In the genomic region with DNA sequence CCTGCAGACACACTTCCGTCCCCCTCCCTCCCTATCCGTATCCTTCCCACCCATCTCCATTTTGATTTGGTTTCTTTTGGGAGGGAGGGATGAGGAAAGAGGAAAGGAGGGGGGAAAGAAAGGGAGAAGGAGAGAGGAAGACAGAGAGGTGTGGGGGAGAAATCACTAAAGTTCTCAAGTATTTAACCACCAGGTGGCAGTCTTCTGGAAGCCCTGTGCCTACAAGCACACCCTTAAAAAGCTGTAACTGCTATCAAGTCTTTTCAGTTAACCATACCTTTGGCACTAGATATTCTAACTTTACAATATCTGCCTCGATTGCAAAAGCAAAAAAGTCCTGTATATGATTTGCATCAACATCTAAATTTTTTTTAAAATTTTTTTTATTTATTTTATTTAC, we compare ENCODE assay signal across 8 mouse cellular contexts. TPM values are rescaled to one million over a fixed set of nuclear protein-coding genes. Genes with fewer than 3 reads are reported as not detected.
DNase-seq lines count a peak whose midpoint lies in the region; ATAC-seq lines count a peak whose summit lies in the region.

No protein-coding gene starts in this region.

- H3K9me3 ChIP-seq in intestine, embryonic 14.5 days (ENCODE audit: control insufficient read depth, low read length): no peaks in the 10 kb centered on the region
- H3K9me3 ChIP-seq in intestine, embryonic 16.5 days (ENCODE audit: control insufficient read depth, low read length): no peaks in the 10 kb centered on the region
- H3K9me3 ChIP-seq in hindbrain, embryonic 16.5 days (ENCODE audit: control insufficient read depth, low read length): no peaks in the 10 kb centered on the region

- peak; percentile 47; the same call in 1 of the 2 replicates for ATAC-seq in intestine, embryonic 14.5 days (replicated peaks; ENCODE audit: low FRiP score, low TSS enrichment, low read depth)
- no peak for ATAC-seq in intestine, embryonic 16.5 days
- ATAC-seq in hindbrain, embryonic 16.5 days: peak; percentile 71; the same call in 1 of the 2 replicates

- H3K4me3 ChIP-seq in intestine, embryonic 14.5 days (ENCODE audit: low read depth, low read length): no peak overlapping the region
- H3K4me3 ChIP-seq in intestine, embryonic 16.5 days (ENCODE audit: low read length): no peak overlapping the region
- H3K4me3 ChIP-seq in hindbrain, embryonic 16.5 days (ENCODE audit: low read length): no peak overlapping the region

- peak; percentile 56 for DNase-seq in intestine, embryonic 14.5 days (ENCODE audit: low spot score)
- peak; percentile 64 for DNase-seq in 416B (ENCODE audit: low read depth)
- DNase-seq in ES-CJ7 (ENCODE audit: low read depth, low spot score): peak; percentile 17
- DNase-seq in splenic B cell, adult 2 months (ENCODE audit: low read depth, low spot score): peak; percentile 71
- no peak for DNase-seq in right cerebral cortex, postnatal 25 days
- no peak for DNase-seq in kidney, postnatal 10 days

- H3K4me1 ChIP-seq in intestine, embryonic 14.5 days (replicated peaks; ENCODE audit: control insufficient read depth, insufficient read depth, low read length): peaks cover 17% of the 10 kb centered on the region
- peaks cover 20% of the 10 kb centered on the region for H3K4me1 ChIP-seq in intestine, embryonic 16.5 days (ENCODE audit: control insufficient read depth, insufficient read depth, low read length)
- peaks cover 8% of the 10 kb centered on the region for H3K4me1 ChIP-seq in hindbrain, embryonic 16.5 days (ENCODE audit: control insufficient read depth, insufficient read depth, low read depth, low read length)

- no peak overlapping the region for H3K9ac ChIP-seq in intestine, embryonic 14.5 days (ENCODE audit: low read length)
- no peak overlapping the region for H3K9ac ChIP-seq in intestine, embryonic 16.5 days (ENCODE audit: low read depth, low read length)
- H3K9ac ChIP-seq in hindbrain, embryonic 16.5 days (ENCODE audit: low read depth, low read length): no peak overlapping the region

- no peaks in the 10 kb centered on the region for H3K27me3 ChIP-seq in intestine, embryonic 14.5 days (replicated peaks; ENCODE audit: control insufficient read depth, insufficient read depth, low read length)
- no peaks in the 10 kb centered on the region for H3K27me3 ChIP-seq in intestine, embryonic 16.5 days (replicated peaks; ENCODE audit: control insufficient read depth, insufficient read depth, low read length)
- H3K27me3 ChIP-seq in hindbrain, embryonic 16.5 days (replicated peaks; ENCODE audit: control insufficient read depth, insufficient read depth, low read length): no peaks in the 10 kb centered on the region
- H3K27me3 ChIP-seq in splenic B cell, adult 2 months (ENCODE audit: control insufficient read depth, insufficient read depth, low read length, poor library complexity, severe bottlenecking): no peaks in the 10 kb centered on the region; the same call in 1 of the 2 replicates

- WGBS in intestine, embryonic 14.5 days: 31% methylated on average over 3 of the region's 3 CpGs
- 34% methylated on average over 3 of the region's 3 CpGs for WGBS in intestine, embryonic 16.5 days
- 40% methylated on average over 3 of the region's 3 CpGs for WGBS in hindbrain, embryonic 16.5 days

- H3K27ac ChIP-seq in intestine, embryonic 14.5 days (ENCODE audit: low read depth): no peak overlapping the region
- no peak overlapping the region for H3K27ac ChIP-seq in intestine, embryonic 16.5 days (ENCODE audit: low read length)
- H3K27ac ChIP-seq in hindbrain, embryonic 16.5 days (ENCODE audit: low read depth, low read length): no peak overlapping the region

- no peaks in the 10 kb centered on the region for H3K36me3 ChIP-seq in intestine, embryonic 14.5 days (ENCODE audit: control insufficient read depth, insufficient read depth, low read length)
- H3K36me3 ChIP-seq in intestine, embryonic 16.5 days (ENCODE audit: control insufficient read depth, insufficient read depth, low read length): no peaks in the 10 kb centered on the region
- no peaks in the 10 kb centered on the region for H3K36me3 ChIP-seq in hindbrain, embryonic 16.5 days (ENCODE audit: control insufficient read depth, insufficient read depth, low read length)
- peaks cover 8% of the 10 kb centered on the region; the same call in 1 of the 2 replicates for H3K36me3 ChIP-seq in splenic B cell, adult 2 months (ENCODE audit: control insufficient read depth, insufficient read depth, low read length, poor library complexity, severe bottlenecking)

- H3K4me2 ChIP-seq in intestine, embryonic 14.5 days (ENCODE audit: low read length): no peak overlapping the region
- H3K4me2 ChIP-seq in intestine, embryonic 16.5 days (ENCODE audit: low read depth, low read length): no peak overlapping the region
- no peak overlapping the region for H3K4me2 ChIP-seq in hindbrain, embryonic 16.5 days (ENCODE audit: low read length)

RNA-seq across cellular contexts. Expression of a gene that starts 33.4 kb away (rescaled TPM):
- polyA plus RNA-seq in intestine, embryonic 14.5 days (2014; fragmentation: Nextera tagmentation; extraction: Ambion mirVana): 23.2 and 25.8 TPM in 2 replicates
- polyA plus RNA-seq in intestine, embryonic 16.5 days (2015; fragmentation: Nextera tagmentation; extraction: Ambion mirVana): 17.4 and 18.3 TPM in 2 replicates
- polyA plus RNA-seq in hindbrain, embryonic 16.5 days (2015; fragmentation: Nextera tagmentation; extraction: Ambion mirVana): 14.4 and 15.3 TPM in 2 replicates

Comparison
In these comparisons a context has a peak if more than half of its experiments do, and no peak if none do; other contexts are left out.
1. DNase-seq: peak in intestine, embryonic 14.5 days (single experiment), 416B (single experiment), ES-CJ7 (single experiment) and splenic B cell, adult 2 months (single experiment); none in right cerebral cortex, postnatal 25 days (single experiment) and kidney, postnatal 10 days (single experiment).